Mouse (Mus musculus) liver, embryonic 11.5 days (tissue): ENCODE measurements around the gene Ttll1. TPM values are rescaled to one million over a fixed set of nuclear protein-coding genes. Genes with fewer than 3 reads are reported as not detected.
A peak's percentile ranks its signal among the peaks of the same experiment; 100 is the strongest.

ENCODE experiments used
- ATAC-seq: fragments of 200-750 bp; cut with Nextera tagmentation; replicated peaks from 2 replicates; pipeline ENCODE4 v1.8.0; 2017; ENCODE audit warnings: moderate number of reproducible peaks, mild to moderate bottlenecking, moderate TSS enrichment, moderate library complexity; ENCODE audit not compliant: low FRiP score
- DNase-seq: peaks from one replicate; pipeline ENCODE4 v3.0.0-alpha.2; 2017; ENCODE audit warnings: low spot score
- H3K27ac ChIP-seq: fragments of 300-500 bp; sonication (generic); 2 replicates; pipeline ENCODE4 v1.5.1; 2014; ENCODE audit warnings: mild to moderate bottlenecking, low read depth, low read length, control low read depth
- H3K27me3 ChIP-seq: fragments of 300-500 bp; sonication (generic); replicated peaks from 2 replicates; pipeline ENCODE4 v1.6.1; 2014; ENCODE audit warnings: low read length, mixed read lengths; ENCODE audit not compliant: control insufficient read depth, insufficient read depth
- H3K36me3 ChIP-seq: fragments of 300-500 bp; sonication (generic); 2 replicates; pipeline ENCODE4 v1.6.1; 2014; ENCODE audit warnings: mild to moderate bottlenecking, low read length, moderate library complexity, mixed read lengths; ENCODE audit not compliant: control insufficient read depth, insufficient read depth
- H3K4me1 ChIP-seq: fragments of 300-500 bp; sonication (generic); replicated peaks from 2 replicates; pipeline ENCODE4 v1.6.1; 2014; ENCODE audit warnings: low read length, mixed read lengths; ENCODE audit not compliant: control insufficient read depth, insufficient read depth
- H3K4me2 ChIP-seq: fragments of 300-500 bp; sonication (generic); 2 replicates; pipeline ENCODE4 v1.6.1; 2014; ENCODE audit warnings: mild to moderate bottlenecking, control low read depth, moderate library complexity
- H3K4me3 ChIP-seq: fragments of 300-500 bp; sonication (generic); 2 replicates; pipeline ENCODE4 v1.5.1; 2014; ENCODE audit warnings: low read depth, low read length, control low read depth
- H3K9ac ChIP-seq: fragments of 300-500 bp; sonication (generic); 2 replicates; pipeline ENCODE4 v1.6.1; 2014; ENCODE audit warnings: low read depth, low read length, control low read depth
- H3K9me3 ChIP-seq: fragments of 300-500 bp; sonication (generic); 2 replicates; pipeline ENCODE4 v1.6.1; 2016; ENCODE audit warnings: low read length, inconsistent platforms, mixed read lengths; ENCODE audit not compliant: control insufficient read depth
- WGBS: fragments of 180-500 bp; shearing (Covaris S2); extraction: QIAGEN DNeasy Blood & Tissue Kit; methylation state at CpG from one replicate; pipeline ENCODE4 v1.1.7; 2014; 5-methylcytosine and 5-hydroxymethylcytosine counted together
- polyA plus RNA-seq: library from polyadenylated mRNA; unstranded; fragments of >200 nt; fragmentation: Nextera tagmentation; extraction: Ambion mirVana; gene quantifications from 2 replicates; pipeline ENCODE4 v1.2.1, GENCODE M21; 2014

Gene Ttll1
- polyA plus RNA-seq, 1 experiment from 2014 or later = 14.5 TPM

GRCm38 (mm10) chr15:83527747-83528146 is 17.1 kb upstream of the Ttll1 start:
- peak overlapping the region; percentile 60; the same call in 1 of the 2 replicates for H3K4me3 ChIP-seq
- DNase-seq (no peak), ATAC-seq (no peak)
- H3K27ac ChIP-seq = no peak overlapping the region
- H3K4me1 ChIP-seq = peaks cover 31% of the 10 kb centered on the region
- 57% methylated on average over 2 of the region's 2 CpGs for WGBS
- H3K4me2 ChIP-seq = peak overlapping the region; percentile 94
- peak overlapping the region; percentile 12; the same call in 1 of the 2 replicates for H3K9ac ChIP-seq
- H3K9me3 ChIP-seq = no peaks in the 10 kb centered on the region
- peaks cover 50% of the 10 kb centered on the region for H3K27me3 ChIP-seq
- H3K36me3 ChIP-seq = no peaks in the 10 kb centered on the region

GRCm38 (mm10) chr15:83527092-83527437 is 16.4 kb upstream of the Ttll1 start:
- H3K9me3 ChIP-seq = no peaks in the 10 kb centered on the region
- H3K27me3 ChIP-seq = peaks cover 50% of the 10 kb centered on the region
- peak overlapping the region; percentile 12 for H3K9ac ChIP-seq
- peak overlapping the region; percentile 60 for H3K4me3 ChIP-seq
- peaks cover 31% of the 10 kb centered on the region for H3K4me1 ChIP-seq
- no peak for DNase-seq
- 0 out of 2 replicates have a peak, but pooled peaks have one; percentile 21 for ATAC-seq
- H3K27ac ChIP-seq = no peak overlapping the region
- 2% methylated on average over 26 of the region's 26 CpGs for WGBS
- no peaks in the 10 kb centered on the region for H3K36me3 ChIP-seq
- peak overlapping the region; percentile 94 for H3K4me2 ChIP-seq

GRCm38 (mm10) chr15:83526424-83527091 is 15.9 kb upstream of the Ttll1 start, which contains the start of gene Bik:
TSS of gene Bik (plus strand) at chr15:83526862.
- ATAC-seq (peak; percentile 78), DNase-seq (peak; percentile 79)
- Histone ChIP-seq H3K9me3 (no peaks in the 10 kb centered on the region), H3K4me1 (peaks cover 31% of the 10 kb centered on the region), H3K27ac (no peak within 1 kb of the TSS), H3K4me3 (peak within 1 kb of the TSS; percentile 60), H3K36me3 (no peaks in the 10 kb centered on the region), H3K27me3 (peaks cover 50% of the 10 kb centered on the region), H3K9ac (peak within 1 kb of the TSS; percentile 12), H3K4me2 (peak within 1 kb of the TSS; percentile 94)
- 1% methylated on average over 45 of the region's 45 CpGs for WGBS

GRCm38 (mm10) chr15:83524333-83524729 is 13.6 kb upstream of the Ttll1 start:
- no peak overlapping the region for H3K4me2 ChIP-seq
- no peaks in the 10 kb centered on the region for H3K36me3 ChIP-seq
- H3K9me3 ChIP-seq = no peaks in the 10 kb centered on the region
- DNase-seq (no peak), ATAC-seq (no peak)
- 78% methylated on average over 3 of the region's 3 CpGs for WGBS
- peaks cover 31% of the 10 kb centered on the region for H3K4me1 ChIP-seq
- H3K4me3 ChIP-seq = no peak overlapping the region
- H3K27me3 ChIP-seq = peaks cover 40% of the 10 kb centered on the region
- H3K9ac ChIP-seq = no peak overlapping the region
- H3K27ac ChIP-seq = no peak overlapping the region

- H3K4me2 ChIP-seq = no peak overlapping the region
- no peak overlapping the region for H3K9ac ChIP-seq
- no peak overlapping the region for H3K4me3 ChIP-seq
- no peak overlapping the region; the same call in 1 of the 2 replicates for H3K27ac ChIP-seq
- DNase-seq (no peak), ATAC-seq (no peak)
- H3K4me1 ChIP-seq = peaks cover 31% of the 10 kb centered on the region
- no peaks in the 10 kb centered on the region for H3K9me3 ChIP-seq
- H3K27me3 ChIP-seq = peaks cover 37% of the 10 kb centered on the region
- no peaks in the 10 kb centered on the region for H3K36me3 ChIP-seq
- WGBS = 41% methylated on average over 14 of the region's 14 CpGs
Observed at GRCm38 (mm10) chr15:83523638-83524332, 13.1 kb upstream of the Ttll1 start.

- Histone ChIP-seq H3K4me2 (no peak overlapping the region), H3K4me3 (no peak overlapping the region), H3K4me1 (peaks cover 31% of the 10 kb centered on the region), H3K9me3 (no peaks in the 10 kb centered on the region), H3K9ac (no peak overlapping the region), H3K27ac (no peak overlapping the region; the same call in 1 of the 2 replicates), H3K36me3 (no peaks in the 10 kb centered on the region), H3K27me3 (peaks cover 32% of the 10 kb centered on the region)
- WGBS = 34% methylated on average over 7 of the region's 7 CpGs
- ATAC-seq = 0 out of 2 replicates have a peak, but pooled peaks have one; percentile 21
- no peak for DNase-seq
Observed at GRCm38 (mm10) chr15:83523196-83523595, 12.5 kb upstream of the Ttll1 start.

- Histone ChIP-seq H3K4me3 (no peak overlapping the region), H3K27me3 (peaks cover 11% of the 10 kb centered on the region), H3K36me3 (no peaks in the 10 kb centered on the region), H3K4me1 (peaks cover 22% of the 10 kb centered on the region), H3K27ac (no peak overlapping the region), H3K4me2 (no peak overlapping the region), H3K9me3 (no peaks in the 10 kb centered on the region), H3K9ac (no peak overlapping the region)
- ATAC-seq (no peak), DNase-seq (no peak)
- WGBS = 77% methylated on average over 6 of the region's 6 CpGs
Observed at GRCm38 (mm10) chr15:83520861-83521382, 10.2 kb upstream of the Ttll1 start.

- no peak overlapping the region for H3K27ac ChIP-seq
- 33% methylated on average over 20 of the region's 20 CpGs for WGBS
Observed at GRCm38 (mm10) chr15:83518215-83519048, 7.7 kb upstream of the Ttll1 start.

More at GRCm38 (mm10) chr15:83518215-83519048, 7.7 kb upstream of the Ttll1 start:
- Histone ChIP-seq H3K36me3 (no peaks in the 10 kb centered on the region), H3K4me2 (no peak overlapping the region; the same call in 1 of the 2 replicates), H3K4me1 (peaks cover 4% of the 10 kb centered on the region), H3K4me3 (no peak overlapping the region), H3K9me3 (no peaks in the 10 kb centered on the region), H3K9ac (no peak overlapping the region), H3K27me3 (no peaks in the 10 kb centered on the region)
- DNase-seq (peak; percentile 51), ATAC-seq (no peak; the same call in 1 of the 2 replicates)
